Mouse (Mus musculus) testis, adult 2 months (tissue): ENCODE results near the gene Tatdn2. TPM values are rescaled to one million over a fixed set of nuclear protein-coding genes. Genes with fewer than 3 reads are reported as not detected.
A peak's percentile ranks its signal among the peaks of the same experiment; 100 is the strongest.

Experiments used
- H3K27ac ChIP-seq: fragments of 200-500 bp; 2 replicates; pipeline ENCODE4 v1.5.1; 2012; ENCODE audit warnings: low read depth, low read length; ENCODE audit not compliant: control insufficient read depth, insufficient read depth
- H3K27me3 ChIP-seq: fragments of 200-500 bp; 2 replicates; pipeline ENCODE4 v1.6.1; 2012; ENCODE audit warnings: mild to moderate bottlenecking, low read length, moderate library complexity; ENCODE audit not compliant: control insufficient read depth, insufficient read depth
- H3K36me3 ChIP-seq: fragments of 200-500 bp; 2 replicates; pipeline ENCODE4 v1.6.1; 2012; ENCODE audit warnings: mild to moderate bottlenecking, low read length; ENCODE audit not compliant: control insufficient read depth, insufficient read depth
- H3K4me1 ChIP-seq: fragments of 200-500 bp; 2 replicates; pipeline ENCODE4 v1.6.1; 2012; ENCODE audit warnings: low read length; ENCODE audit not compliant: control insufficient read depth, insufficient read depth
- H3K4me3 ChIP-seq: fragments of 200-500 bp; 2 replicates; pipeline ENCODE4 v1.5.1; 2012; ENCODE audit warnings: low read depth, mild to moderate bottlenecking, low read length, moderate library complexity, mixed read lengths; ENCODE audit not compliant: control insufficient read depth
- CTCF ChIP-seq: fragments of 200-500 bp; IDR thresholded peaks from 2 replicates; pipeline ENCODE4 v1.5.1; 2012; ENCODE audit warnings: low read depth, mild to moderate bottlenecking, inconsistent platforms, low read length, moderate library complexity; ENCODE audit not compliant: control insufficient read depth, insufficient read depth, insufficient replicate concordance
- POLR2A ChIP-seq: fragments of 200-500 bp; IDR thresholded peaks from 2 replicates; pipeline ENCODE4 v1.6.1; 2012; ENCODE audit warnings: low read depth, mild to moderate bottlenecking, inconsistent platforms, low read length, moderate library complexity; ENCODE audit not compliant: control insufficient read depth
- polyA plus RNA-seq: library from polyadenylated mRNA; depleted of rRNA; stranded (reverse); fragments of >200 nt; gene quantifications from 2 replicates; pipeline ENCODE4 v1.2.3, GENCODE M21; 2012

Tatdn2 gene
- polyA plus RNA-seq, 1 experiment: 14.2 TPM

DNA sequence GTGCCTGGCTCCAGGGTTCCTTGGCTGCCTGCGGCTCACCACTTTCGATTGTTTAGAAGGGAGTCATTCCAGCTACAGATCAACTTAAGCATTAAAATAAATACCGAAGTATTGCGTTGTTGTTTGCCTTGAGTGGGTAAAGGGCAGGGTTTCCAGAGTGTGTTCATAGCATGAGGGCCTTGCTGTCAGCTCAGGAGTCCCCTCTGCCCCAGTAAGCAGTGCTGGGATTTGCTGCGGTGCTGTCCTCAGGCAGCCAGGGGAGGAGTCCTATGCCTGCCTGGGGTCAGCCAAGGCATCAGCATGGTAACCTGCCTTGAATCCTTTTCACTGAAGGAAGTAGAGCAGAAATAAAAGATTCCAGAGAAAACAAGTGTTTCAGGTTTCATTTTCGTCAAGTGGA, 40.0 kb upstream of the Tatdn2 start:
- no peaks in the 10 kb centered on the region for H3K36me3 ChIP-seq
- TF ChIP-seq POLR2A: no peak
- no peak for TF ChIP-seq CTCF
- H3K4me3 ChIP-seq: no peak overlapping the region
- H3K4me1 ChIP-seq: peaks cover 6% of the 10 kb centered on the region; the same call in 1 of the 2 replicates
- H3K27me3 ChIP-seq: no peaks in the 10 kb centered on the region
- H3K27ac ChIP-seq: no peak overlapping the region; the same call in 1 of the 2 replicates

DNA sequence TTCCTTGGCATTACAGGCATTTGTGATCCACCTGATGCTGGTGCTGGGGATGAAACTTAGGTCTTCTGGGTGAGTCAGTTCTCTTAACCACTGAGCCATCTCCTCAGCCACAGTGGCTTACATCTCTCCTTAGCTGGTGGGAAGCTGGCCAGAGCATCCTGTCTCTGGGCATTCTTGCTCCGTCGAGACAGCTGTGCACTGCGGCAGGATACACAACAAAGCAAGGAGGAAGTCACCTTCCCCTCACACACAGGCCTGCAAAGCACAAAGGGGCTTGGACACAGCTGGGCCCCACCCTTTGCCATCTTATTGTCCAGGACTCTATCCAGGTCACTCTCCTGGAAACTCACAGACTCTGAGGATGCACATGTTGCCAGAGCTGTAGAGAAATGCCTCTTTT, 38.6 kb upstream of the Tatdn2 start:
- Histone ChIP-seq H3K4me1 (peaks cover 6% of the 10 kb centered on the region; the same call in 1 of the 2 replicates), H3K27me3 (no peaks in the 10 kb centered on the region), H3K4me3 (no peak overlapping the region), H3K27ac (no peak overlapping the region), H3K36me3 (no peaks in the 10 kb centered on the region)
- no peak for TF ChIP-seq CTCF
- no peak for TF ChIP-seq POLR2A

DNA sequence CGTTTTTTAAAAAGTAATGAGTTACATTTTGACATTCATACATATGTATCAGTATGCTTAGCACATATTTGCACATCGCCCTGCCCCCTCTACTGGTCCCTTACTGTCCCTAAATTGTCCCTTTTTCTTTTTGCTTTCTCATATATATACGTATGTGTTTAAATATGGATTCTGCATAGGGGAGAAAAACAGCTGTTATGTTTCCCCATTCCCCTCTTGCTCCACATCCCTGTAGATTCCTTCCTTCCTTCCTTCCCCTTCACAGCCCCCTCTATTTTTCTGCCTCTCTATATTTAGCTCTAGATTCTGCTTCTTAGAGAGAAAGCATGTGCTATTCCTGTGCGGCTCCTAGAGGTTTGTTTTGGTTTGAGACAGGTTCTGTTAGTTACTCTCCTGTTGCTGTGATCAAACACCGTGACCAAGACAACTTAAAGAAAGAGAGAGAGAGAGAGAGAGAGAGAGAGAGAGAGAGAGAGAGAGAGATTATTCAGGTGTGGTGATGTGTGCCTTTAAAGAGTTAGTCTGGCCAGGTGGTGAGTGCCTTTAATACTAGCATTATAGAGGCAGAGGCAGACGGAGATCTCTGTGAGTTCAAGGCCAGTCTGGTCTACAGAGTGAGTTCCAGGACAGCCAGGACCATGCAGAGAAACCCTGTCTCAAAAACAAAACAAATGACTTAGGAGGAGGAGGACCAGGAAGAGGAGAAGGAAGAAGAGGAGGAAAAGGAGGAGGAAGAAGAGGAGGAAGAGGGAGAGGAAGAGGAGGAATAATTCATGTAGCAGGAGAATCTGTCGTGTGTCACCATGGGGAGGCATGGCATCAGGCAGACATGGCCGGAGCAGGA, 37.0 kb upstream of the Tatdn2 start:
- peaks cover 6% of the 10 kb centered on the region; the same call in 1 of the 2 replicates for H3K4me1 ChIP-seq
- H3K4me3 ChIP-seq: no peak overlapping the region
- H3K27ac ChIP-seq: peak overlapping the region; percentile 65
- TF ChIP-seq CTCF (no peak), POLR2A (no peak)
- H3K36me3 ChIP-seq: no peaks in the 10 kb centered on the region
- H3K27me3 ChIP-seq: no peaks in the 10 kb centered on the region

DNA sequence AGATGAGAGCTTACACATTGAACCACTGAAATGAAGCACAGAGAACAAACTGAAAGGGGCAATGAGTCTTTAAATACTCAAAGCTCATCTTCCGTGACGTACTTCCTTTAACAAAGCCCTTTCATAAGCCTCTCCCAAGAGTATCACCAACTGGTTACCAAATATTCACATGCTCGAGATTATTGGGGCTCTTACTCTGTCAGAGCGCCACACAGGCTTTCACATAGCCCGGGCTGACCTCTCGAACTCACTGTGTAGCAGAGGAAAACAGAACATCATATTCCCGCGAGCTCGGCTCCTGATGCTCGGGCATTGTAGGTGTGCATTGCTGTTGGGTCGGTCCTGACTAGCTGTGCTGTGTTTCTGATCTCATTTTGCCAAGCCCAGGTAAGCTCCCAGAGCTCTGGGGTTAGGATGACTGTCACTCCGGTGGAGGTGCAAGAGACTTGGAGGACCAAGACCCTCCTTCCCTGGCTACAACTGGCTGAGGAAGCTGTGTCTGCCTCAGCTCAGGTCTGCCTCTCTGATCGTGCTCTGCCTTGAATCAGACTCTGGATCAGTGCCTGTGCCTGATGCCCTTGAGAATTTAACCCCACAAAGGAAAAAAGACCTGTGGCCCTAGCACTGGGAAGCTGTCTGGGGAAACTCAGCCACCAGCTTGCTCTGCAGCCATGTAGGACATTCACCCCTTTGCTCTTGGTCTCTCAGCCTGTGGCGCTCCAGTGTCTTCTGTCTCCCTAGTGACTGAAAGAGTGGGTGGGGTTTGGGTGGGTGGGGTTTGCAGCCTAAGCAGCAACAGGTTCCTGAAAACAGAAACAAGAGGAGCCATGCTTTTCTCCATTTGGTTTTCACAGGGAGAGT, 36.1 kb upstream of the Tatdn2 start:
- H3K27me3 ChIP-seq: no peaks in the 10 kb centered on the region
- H3K36me3 ChIP-seq: no peaks in the 10 kb centered on the region
- H3K27ac ChIP-seq: peak overlapping the region; percentile 60
- TF ChIP-seq POLR2A: no peak
- TF ChIP-seq CTCF: no peak
- no peak overlapping the region for H3K4me3 ChIP-seq
- H3K4me1 ChIP-seq: peaks cover 5% of the 10 kb centered on the region; the same call in 1 of the 2 replicates

DNA sequence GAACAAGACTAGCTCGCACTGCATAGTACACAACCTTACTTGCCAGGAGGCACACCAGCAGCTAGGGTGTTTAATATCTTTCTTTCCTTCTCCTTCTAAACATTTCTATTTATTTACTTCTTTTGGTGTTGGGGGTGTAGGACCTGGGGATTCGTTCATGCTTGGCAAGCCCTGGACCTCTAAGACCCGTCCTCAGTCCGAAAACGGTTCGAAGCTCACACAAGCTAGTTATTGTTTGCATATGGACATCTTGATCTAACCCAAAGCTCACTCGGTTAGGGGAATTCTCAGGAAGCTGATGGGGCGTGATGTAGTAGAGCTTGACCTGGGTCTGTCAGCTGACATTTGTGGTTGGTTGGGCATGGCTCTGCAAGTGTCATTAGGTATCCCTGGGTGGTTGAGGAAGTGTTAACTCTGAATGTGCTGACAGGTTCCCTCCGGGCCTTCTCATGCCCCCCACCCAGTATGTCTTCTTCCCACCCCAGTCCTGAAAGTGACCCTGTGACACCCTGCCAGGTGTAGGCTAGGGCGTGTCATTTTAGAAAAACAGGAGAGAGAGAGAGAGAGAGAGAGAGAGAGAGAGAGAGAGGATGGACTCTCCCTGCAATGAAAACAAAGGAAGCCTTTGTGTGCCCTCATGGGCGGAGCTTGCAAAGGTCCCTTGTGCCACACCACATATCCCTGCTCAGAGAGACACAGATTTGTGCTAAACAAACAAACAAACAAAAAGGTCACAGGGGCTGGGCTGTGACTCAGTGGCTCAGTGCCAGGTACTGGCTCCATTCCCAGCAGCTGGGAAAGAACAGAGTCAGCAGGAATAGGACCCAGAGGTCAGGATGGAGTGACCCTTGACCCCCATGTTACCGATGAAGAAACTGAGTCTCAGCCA, 35.3 kb upstream of the Tatdn2 start:
- H3K27ac ChIP-seq: no peak overlapping the region

DNA sequence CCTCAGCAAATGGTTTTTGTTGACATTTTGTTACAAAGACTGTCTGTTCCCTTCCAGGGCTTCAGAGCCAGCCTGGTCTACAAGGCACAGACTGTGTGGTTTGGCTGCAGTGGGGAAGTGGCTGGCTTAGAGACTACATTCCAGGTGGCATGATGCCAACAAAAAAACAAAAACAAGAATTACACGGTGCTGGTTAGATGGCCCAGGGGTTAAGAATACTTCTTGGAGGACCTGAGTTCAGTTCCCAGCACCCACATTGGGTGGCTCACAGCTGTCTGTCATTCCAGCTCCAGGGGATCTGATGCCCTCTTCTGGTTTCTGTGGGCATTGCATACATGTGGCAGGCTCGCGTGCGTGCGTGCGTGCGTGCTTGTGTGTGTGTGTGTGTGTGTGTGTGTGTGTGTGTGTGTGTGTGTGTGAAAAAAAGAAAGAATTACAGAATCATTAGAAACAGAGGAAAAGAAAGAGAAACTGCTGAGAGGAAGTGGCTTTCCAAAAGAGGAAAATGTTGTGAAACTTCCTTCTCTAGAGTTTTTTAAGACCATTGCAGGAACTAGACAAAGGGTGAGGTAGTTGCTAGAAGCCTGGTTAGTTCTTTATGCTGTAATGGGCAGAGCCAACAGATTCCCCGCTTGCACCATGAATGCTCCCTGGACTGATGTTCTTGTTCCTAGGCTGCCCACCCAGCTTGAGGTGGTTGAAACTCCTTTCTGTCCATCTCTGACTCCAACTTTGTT, 33.7 kb upstream of the Tatdn2 start:
- Histone ChIP-seq H3K4me1 (peaks cover 8% of the 10 kb centered on the region), H3K27me3 (no peaks in the 10 kb centered on the region), H3K27ac (no peak overlapping the region), H3K4me3 (no peak overlapping the region), H3K36me3 (no peaks in the 10 kb centered on the region)
- TF ChIP-seq CTCF: no peak; the same call in 1 of the 2 replicates
- TF ChIP-seq POLR2A: no peak

More for the DNA sequence above, 35.3 kb upstream of the Tatdn2 start:
- no peaks in the 10 kb centered on the region for H3K27me3 ChIP-seq
- no peaks in the 10 kb centered on the region for H3K36me3 ChIP-seq
- peaks cover 4% of the 10 kb centered on the region; the same call in 1 of the 2 replicates for H3K4me1 ChIP-seq
- no peak for TF ChIP-seq POLR2A
- no peak for TF ChIP-seq CTCF
- no peak overlapping the region for H3K4me3 ChIP-seq
